Mouse (Mus musculus) erythroblast, embryonic 14.5 days (primary cell): Measurements from ENCODE around the gene Olfr159. TPM values are rescaled to one million over a fixed set of nuclear protein-coding genes. Genes with fewer than 3 reads are reported as not detected.

Experiments
- H3K27me3 ChIP-seq: 2 replicates; pipeline ENCODE4 v1.6.1; 2012; ENCODE audit warnings: inconsistent platforms; ENCODE audit not compliant: control insufficient read depth
- H3K36me3 ChIP-seq: 2 replicates; pipeline ENCODE4 v1.6.1; 2012; ENCODE audit warnings: mild to moderate bottlenecking, inconsistent platforms; ENCODE audit not compliant: control insufficient read depth
- H3K4me1 ChIP-seq: 2 replicates; pipeline ENCODE4 v1.6.1; 2012; ENCODE audit warnings: inconsistent platforms; ENCODE audit not compliant: control insufficient read depth
- H3K4me3 ChIP-seq: replicated peaks from 2 replicates; pipeline ENCODE3; 2012; ENCODE audit warnings: moderate library complexity, mild to moderate bottlenecking, inconsistent platforms
- H3K9me3 ChIP-seq: 2 replicates; pipeline ENCODE4 v1.6.1; 2012; ENCODE audit warnings: low read length, inconsistent platforms, mixed read lengths; ENCODE audit not compliant: control insufficient read depth
- GATA1 ChIP-seq: IDR thresholded peaks from 2 replicates; pipeline ENCODE4 v1.6.1; 2012; ENCODE audit warnings: low read length, inconsistent platforms, mixed read lengths
- TAL1 ChIP-seq: IDR thresholded peaks from 3 replicates; pipeline ENCODE4 v1.6.1; 2012; ENCODE audit warnings: low read length, inconsistent platforms, mixed read lengths
- polyA plus RNA-seq: library from polyadenylated mRNA; stranded (reverse); fragments of >175 nt; gene quantifications from 2 replicates; pipeline ENCODE4 v1.2.3, GENCODE M21; 2012

Gene Olfr159
- polyA plus RNA-seq, 1 experiment, result not detected

- H3K4me1 ChIP-seq, result no peaks in the 10 kb centered on the region
- no peak overlapping the region for H3K4me3 ChIP-seq
- TF ChIP-seq GATA1 (no peak), TAL1 (no peak)
- H3K27me3 ChIP-seq, result no peaks in the 10 kb centered on the region
- no peaks in the 10 kb centered on the region for H3K9me3 ChIP-seq
- no peaks in the 10 kb centered on the region for H3K36me3 ChIP-seq
Observed at GRCm38 (mm10) chr4:43760460-43760859, 10.3 kb downstream of the Olfr159 start.

GRCm38 (mm10) chr4:43759571-43760418 lies 11.0 kb downstream of the Olfr159 start:
- Histone ChIP-seq H3K4me3 (no peak overlapping the region), H3K27me3 (no peaks in the 10 kb centered on the region), H3K36me3 (no peaks in the 10 kb centered on the region), H3K4me1 (no peaks in the 10 kb centered on the region), H3K9me3 (no peaks in the 10 kb centered on the region)
- no peak for TF ChIP-seq GATA1
- no peak for TF ChIP-seq TAL1

DNA sequence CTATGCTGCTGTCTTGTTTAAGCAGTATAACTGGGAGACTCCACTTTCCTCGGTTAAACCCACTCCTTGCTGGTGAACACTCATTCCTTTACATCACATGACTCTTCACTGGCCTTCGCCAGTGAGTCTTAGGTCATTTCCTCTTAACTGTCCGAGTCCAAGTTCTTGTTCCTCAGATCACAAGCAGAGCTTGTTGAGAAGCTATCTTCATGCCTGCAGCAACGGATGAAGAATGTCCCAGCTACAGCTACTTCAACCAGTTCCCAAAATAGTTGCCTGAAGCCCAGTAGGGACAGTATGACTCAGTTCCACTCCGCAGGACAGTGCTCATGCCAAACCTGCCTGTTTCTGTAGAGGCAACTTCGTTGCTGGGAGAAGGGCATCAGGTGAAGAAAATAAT lies 13.6 kb downstream of the Olfr159 start:
- Histone ChIP-seq H3K36me3 (no peaks in the 10 kb centered on the region), H3K27me3 (no peaks in the 10 kb centered on the region), H3K4me1 (no peaks in the 10 kb centered on the region), H3K4me3 (no peak overlapping the region), H3K9me3 (no peaks in the 10 kb centered on the region)
- TF ChIP-seq TAL1 (no peak), GATA1 (no peak)

- H3K4me1 ChIP-seq, result no peaks in the 10 kb centered on the region
- no peaks in the 10 kb centered on the region for H3K9me3 ChIP-seq
Observed at GRCm38 (mm10) chr4:43745187-43745586, 25.6 kb downstream of the Olfr159 start.

GRCm38 (mm10) chr4:43743099-43743498 lies 27.7 kb downstream of the Olfr159 start:
- no peaks in the 10 kb centered on the region for H3K4me1 ChIP-seq
- H3K9me3 ChIP-seq, result no peaks in the 10 kb centered on the region
- TF ChIP-seq GATA1 (no peak), TAL1 (no peak)
- no peaks in the 10 kb centered on the region for H3K36me3 ChIP-seq
- H3K4me3 ChIP-seq, result no peak overlapping the region
- no peaks in the 10 kb centered on the region for H3K27me3 ChIP-seq

More at GRCm38 (mm10) chr4:43745187-43745586, 25.6 kb downstream of the Olfr159 start:
- Histone ChIP-seq H3K36me3 (no peaks in the 10 kb centered on the region), H3K4me3 (no peak overlapping the region), H3K27me3 (no peaks in the 10 kb centered on the region)
- TF ChIP-seq TAL1 (no peak), GATA1 (no peak)

DNA sequence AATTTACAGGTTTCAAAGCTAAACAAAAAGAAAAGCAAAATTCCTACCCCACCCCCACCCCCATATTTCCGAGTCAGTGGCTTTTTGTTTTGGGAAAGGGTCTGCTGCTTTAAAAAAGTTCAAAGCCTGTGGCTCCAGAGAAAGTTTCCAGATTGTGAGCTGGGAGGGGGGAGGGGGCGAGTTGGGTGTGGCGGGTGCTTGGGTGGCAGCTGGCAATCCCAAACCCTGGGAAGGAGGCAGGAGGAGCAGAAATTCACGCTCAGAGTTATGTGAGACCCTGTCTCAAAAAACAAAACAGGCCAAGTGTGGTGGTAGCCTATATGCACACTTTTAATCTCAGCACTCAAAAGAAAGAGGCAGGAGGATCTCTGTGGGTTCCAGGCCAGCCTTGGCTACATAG lies 28.2 kb downstream of the Olfr159 start:
- TF ChIP-seq GATA1 (no peak), TAL1 (no peak)

DNA sequence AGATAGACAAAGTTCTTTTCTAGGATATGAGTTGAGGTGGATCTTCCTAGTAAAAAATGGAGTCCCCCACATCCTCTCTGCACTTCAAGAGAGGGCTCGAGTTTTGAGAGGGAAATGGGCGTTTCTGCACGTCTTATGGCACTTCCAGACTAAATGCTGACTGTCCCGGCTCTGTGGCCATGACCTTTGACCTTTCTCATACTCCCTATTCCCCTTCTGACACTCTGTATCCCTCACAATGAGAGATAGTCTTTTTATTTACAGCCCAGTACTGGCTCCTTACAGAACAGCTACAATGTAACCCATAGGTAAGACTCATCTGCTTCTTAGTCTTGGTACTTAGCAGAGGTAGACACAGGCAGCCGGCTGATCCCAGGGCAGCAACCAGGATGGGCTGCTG lies 29.3 kb downstream of the Olfr159 start:
- no peaks in the 10 kb centered on the region for H3K27me3 ChIP-seq

More for the DNA sequence above, 28.2 kb downstream of the Olfr159 start:
- Histone ChIP-seq H3K27me3 (no peaks in the 10 kb centered on the region), H3K4me1 (no peaks in the 10 kb centered on the region), H3K4me3 (no peak overlapping the region), H3K36me3 (no peaks in the 10 kb centered on the region), H3K9me3 (no peaks in the 10 kb centered on the region)

GRCm38 (mm10) chr4:43738989-43739674 lies 31.7 kb downstream of the Olfr159 start:
- Histone ChIP-seq H3K36me3 (no peaks in the 10 kb centered on the region), H3K27me3 (no peaks in the 10 kb centered on the region), H3K4me1 (no peaks in the 10 kb centered on the region), H3K4me3 (no peak overlapping the region), H3K9me3 (no peaks in the 10 kb centered on the region)
- TF ChIP-seq GATA1, result no peak
- no peak for TF ChIP-seq TAL1

More for the DNA sequence above, 29.3 kb downstream of the Olfr159 start:
- Histone ChIP-seq H3K9me3 (no peaks in the 10 kb centered on the region), H3K4me1 (no peaks in the 10 kb centered on the region), H3K4me3 (no peak overlapping the region), H3K36me3 (no peaks in the 10 kb centered on the region)
- TF ChIP-seq TAL1 (no peak), GATA1 (no peak)

- Histone ChIP-seq H3K36me3 (no peaks in the 10 kb centered on the region), H3K4me1 (no peaks in the 10 kb centered on the region), H3K9me3 (no peaks in the 10 kb centered on the region), H3K4me3 (no peak overlapping the region), H3K27me3 (no peaks in the 10 kb centered on the region)
- TF ChIP-seq GATA1 (no peak), TAL1 (no peak)
Observed at GRCm38 (mm10) chr4:43737144-43737543, 33.7 kb downstream of the Olfr159 start.
